Mouse (Mus musculus): ENCODE data around the gene Tceanc2. TPM values are rescaled to one million over a fixed set of nuclear protein-coding genes. Genes with fewer than 3 reads are reported as not detected.

Gene Tceanc2
- polyA plus RNA-seq, 1 experiment: 15.7 TPM

DNA sequence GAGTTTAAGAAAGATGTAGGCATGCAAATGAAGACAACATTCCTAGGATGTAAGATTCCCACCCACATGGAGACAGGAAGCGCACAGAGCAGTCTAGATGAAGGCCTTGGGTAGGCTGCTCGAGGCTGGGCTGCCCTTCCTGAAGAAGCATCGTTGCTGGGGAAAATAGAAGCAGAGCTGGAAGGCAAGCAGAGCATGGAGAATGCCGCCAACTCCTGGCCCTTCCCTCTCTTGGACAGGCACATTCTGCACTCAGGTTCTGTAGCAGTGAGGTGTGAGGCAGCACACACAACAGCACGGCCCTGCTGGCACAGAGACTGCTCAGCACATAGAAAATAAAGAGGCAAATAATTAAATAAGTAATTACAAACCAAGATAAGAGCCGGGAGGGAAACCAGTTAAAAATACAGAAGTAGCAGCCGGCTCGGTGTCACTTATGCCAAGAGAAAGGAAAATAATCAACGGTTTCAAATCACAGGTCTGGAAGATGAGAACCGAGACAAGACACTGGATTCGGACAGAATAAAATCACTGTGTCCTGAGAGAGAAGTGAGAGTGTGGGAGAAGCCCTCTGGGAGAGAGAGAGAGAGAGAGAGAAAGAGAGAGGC is 19.6 kb downstream of the Tceanc2 start:
- Histone ChIP-seq H3K9ac (ENCODE audit: low read depth, poor library complexity, severe bottlenecking) (no peak overlapping the region), H3K27me3 (ENCODE audit: control insufficient read depth, insufficient read depth, low read length, poor library complexity, severe bottlenecking) (no peaks in the 10 kb centered on the region), H3K36me3 (ENCODE audit: control insufficient read depth, insufficient read depth, low read length, poor library complexity, severe bottlenecking) (no peaks in the 10 kb centered on the region), H3K4me1 (ENCODE audit: control insufficient read depth, insufficient read depth, low read length) (peaks cover 4% of the 10 kb centered on the region), H3K9me3 (replicated peaks; ENCODE audit: control insufficient read depth, insufficient read depth, low read length, poor library complexity, severe bottlenecking) (no peaks in the 10 kb centered on the region), H3K27ac (ENCODE audit: insufficient read depth, low read length) (no peak overlapping the region), H3K4me3 (ENCODE audit: low read depth, low read length) (no peak overlapping the region)
- TF ChIP-seq CTCF (IDR thresholded peaks at IDR 0.05; ENCODE audit: low read depth, low read length) (no peak), EP300 (IDR thresholded peaks at IDR 0.05; ENCODE audit: insufficient read depth, low read depth, low read length) (no peak), POLR2A (IDR thresholded peaks at IDR 0.05; ENCODE audit: insufficient read depth, low read length) (no peak)

DNA sequence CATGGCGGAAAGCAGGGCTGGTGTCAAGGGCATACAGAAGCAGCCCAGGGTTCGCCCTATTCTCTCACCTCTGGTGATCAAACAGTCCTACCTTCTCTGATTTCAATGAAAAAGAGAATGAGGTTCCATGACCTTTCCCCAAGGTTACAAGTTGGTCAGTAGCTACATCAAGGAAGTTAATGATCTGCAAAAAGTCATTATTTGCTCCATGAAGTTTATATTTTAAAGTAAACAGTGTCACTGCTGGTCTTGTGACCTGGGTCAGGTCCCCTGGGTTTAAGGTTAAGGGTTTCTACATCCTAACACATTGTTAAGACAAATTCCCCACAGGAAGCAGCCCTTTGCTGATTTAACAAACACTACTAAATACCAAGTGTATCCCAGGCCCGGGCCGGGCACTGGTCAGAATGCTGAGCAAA is 21.9 kb downstream of the Tceanc2 start:
- Histone ChIP-seq H3K27ac (ENCODE audit: insufficient read depth, low read length) (no peak overlapping the region), H3K4me3 (ENCODE audit: low read depth, low read length) (no peak overlapping the region), H3K9ac (ENCODE audit: low read depth, poor library complexity, severe bottlenecking) (no peak overlapping the region), H3K27me3 (ENCODE audit: control insufficient read depth, insufficient read depth, low read length, poor library complexity, severe bottlenecking) (no peaks in the 10 kb centered on the region), H3K4me1 (ENCODE audit: control insufficient read depth, insufficient read depth, low read length) (peaks cover 4% of the 10 kb centered on the region), H3K36me3 (ENCODE audit: control insufficient read depth, insufficient read depth, low read length, poor library complexity, severe bottlenecking) (no peaks in the 10 kb centered on the region), H3K9me3 (replicated peaks; ENCODE audit: control insufficient read depth, insufficient read depth, low read length, poor library complexity, severe bottlenecking) (no peaks in the 10 kb centered on the region)
- TF ChIP-seq CTCF (IDR thresholded peaks at IDR 0.05; ENCODE audit: low read depth, low read length): no peak
- no peak for TF ChIP-seq EP300 (IDR thresholded peaks at IDR 0.05; ENCODE audit: insufficient read depth, low read depth, low read length)
- TF ChIP-seq POLR2A (IDR thresholded peaks at IDR 0.05; ENCODE audit: insufficient read depth, low read length): no peak

DNA sequence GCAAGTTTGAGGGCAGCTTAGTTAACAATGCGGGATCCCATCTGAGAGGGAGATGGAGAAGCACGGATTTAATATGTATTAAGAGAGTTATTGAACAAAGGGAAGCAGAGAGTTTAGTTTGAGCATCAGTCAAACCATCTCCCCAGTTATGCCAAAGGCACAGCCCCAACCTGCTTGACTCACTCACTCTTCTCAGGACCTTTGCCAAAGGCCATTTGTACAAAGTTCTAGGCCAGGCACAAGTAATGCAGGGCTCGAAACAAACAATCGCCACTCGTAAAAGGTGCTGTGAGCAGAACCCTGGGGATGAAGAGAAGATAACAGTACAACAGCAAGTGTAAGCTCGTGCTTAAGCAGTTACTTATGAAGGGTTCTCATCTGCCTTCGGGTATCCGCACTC is 26.3 kb downstream of the Tceanc2 start:
- TF ChIP-seq POLR2A (IDR thresholded peaks at IDR 0.05; ENCODE audit: insufficient read depth, low read length) (no peak), CTCF (IDR thresholded peaks at IDR 0.05; ENCODE audit: low read depth, low read length) (no peak), EP300 (IDR thresholded peaks at IDR 0.05; ENCODE audit: insufficient read depth, low read depth, low read length) (no peak)
- Histone ChIP-seq H3K9ac (ENCODE audit: low read depth, poor library complexity, severe bottlenecking) (no peak overlapping the region), H3K4me1 (ENCODE audit: control insufficient read depth, insufficient read depth, low read length) (peaks cover 4% of the 10 kb centered on the region), H3K9me3 (replicated peaks; ENCODE audit: control insufficient read depth, insufficient read depth, low read length, poor library complexity, severe bottlenecking) (0 out of 2 replicates have a peak, but pooled peaks cover 2% of the 10 kb centered on the region), H3K4me3 (ENCODE audit: low read depth, low read length) (no peak overlapping the region), H3K36me3 (ENCODE audit: control insufficient read depth, insufficient read depth, low read length, poor library complexity, severe bottlenecking) (no peaks in the 10 kb centered on the region), H3K27ac (ENCODE audit: insufficient read depth, low read length) (no peak overlapping the region), H3K27me3 (ENCODE audit: control insufficient read depth, insufficient read depth, low read length, poor library complexity, severe bottlenecking) (no peaks in the 10 kb centered on the region)

DNA sequence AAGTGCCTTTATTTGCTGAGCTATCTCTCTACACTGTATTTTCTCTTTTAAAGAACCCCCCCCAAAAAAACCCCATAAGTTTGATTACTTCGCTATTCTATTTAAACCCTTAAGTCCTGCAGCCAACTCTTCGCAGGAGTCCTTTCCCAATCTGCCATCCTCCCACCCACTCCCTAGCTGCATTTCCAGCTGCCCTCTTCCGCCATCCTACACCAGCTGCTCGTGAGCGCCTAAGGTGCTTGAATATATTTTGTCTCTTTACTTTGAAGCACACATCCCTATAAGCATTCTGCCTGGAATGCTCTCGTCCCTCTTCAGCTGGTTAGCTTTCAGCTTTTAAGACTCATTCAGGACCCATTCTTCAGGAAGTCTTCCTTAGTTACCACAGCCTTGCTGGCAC is 27.9 kb downstream of the Tceanc2 start:
- Histone ChIP-seq H3K9me3 (replicated peaks; ENCODE audit: control insufficient read depth, insufficient read depth, low read length, poor library complexity, severe bottlenecking) (0 out of 2 replicates have a peak, but pooled peaks cover 2% of the 10 kb centered on the region), H3K36me3 (ENCODE audit: control insufficient read depth, insufficient read depth, low read length, poor library complexity, severe bottlenecking) (no peaks in the 10 kb centered on the region), H3K27ac (ENCODE audit: insufficient read depth, low read length) (no peak overlapping the region), H3K27me3 (ENCODE audit: control insufficient read depth, insufficient read depth, low read length, poor library complexity, severe bottlenecking) (no peaks in the 10 kb centered on the region), H3K4me1 (ENCODE audit: control insufficient read depth, insufficient read depth, low read length) (no peaks in the 10 kb centered on the region), H3K9ac (ENCODE audit: low read depth, poor library complexity, severe bottlenecking) (no peak overlapping the region), H3K4me3 (ENCODE audit: low read depth, low read length) (no peak overlapping the region)
- TF ChIP-seq EP300 (IDR thresholded peaks at IDR 0.05; ENCODE audit: insufficient read depth, low read depth, low read length) (no peak), CTCF (IDR thresholded peaks at IDR 0.05; ENCODE audit: low read depth, low read length) (no peak), POLR2A (IDR thresholded peaks at IDR 0.05; ENCODE audit: insufficient read depth, low read length) (no peak)

DNA sequence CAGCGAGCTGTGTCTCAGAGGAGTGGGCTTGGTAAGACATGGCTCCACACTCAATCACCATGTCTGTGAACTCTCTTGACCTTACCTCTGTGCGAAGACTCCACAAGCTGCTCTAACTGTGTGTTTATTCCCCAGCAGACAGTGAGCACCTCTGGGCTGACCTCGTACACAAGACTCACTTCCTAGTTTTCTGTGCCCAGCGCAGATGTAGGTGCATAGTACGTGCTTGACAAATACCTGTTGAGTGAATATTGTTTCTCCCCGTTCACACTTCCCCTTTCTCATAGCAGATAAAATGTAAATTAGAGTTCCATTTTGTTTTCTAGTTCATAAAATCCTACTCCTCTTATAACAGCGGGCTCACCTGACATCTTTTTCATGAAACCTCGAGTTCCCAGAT is 35.4 kb downstream of the Tceanc2 start:
- H3K9ac ChIP-seq (ENCODE audit: low read depth, poor library complexity, severe bottlenecking): no peak overlapping the region
- H3K9me3 ChIP-seq (replicated peaks; ENCODE audit: control insufficient read depth, insufficient read depth, low read length, poor library complexity, severe bottlenecking): 0 out of 2 replicates have a peak, but pooled peaks cover 2% of the 10 kb centered on the region
- H3K4me1 ChIP-seq (ENCODE audit: control insufficient read depth, insufficient read depth, low read length): no peaks in the 10 kb centered on the region
- no peak for TF ChIP-seq POLR2A (IDR thresholded peaks at IDR 0.05; ENCODE audit: insufficient read depth, low read length)
- TF ChIP-seq EP300 (IDR thresholded peaks at IDR 0.05; ENCODE audit: insufficient read depth, low read depth, low read length): no peak
- TF ChIP-seq CTCF (IDR thresholded peaks at IDR 0.05; ENCODE audit: low read depth, low read length): no peak
- no peak overlapping the region for H3K4me3 ChIP-seq (ENCODE audit: low read depth, low read length)
- H3K36me3 ChIP-seq (ENCODE audit: control insufficient read depth, insufficient read depth, low read length, poor library complexity, severe bottlenecking): no peaks in the 10 kb centered on the region
- no peaks in the 10 kb centered on the region for H3K27me3 ChIP-seq (ENCODE audit: control insufficient read depth, insufficient read depth, low read length, poor library complexity, severe bottlenecking)
- H3K27ac ChIP-seq (ENCODE audit: insufficient read depth, low read length): no peak overlapping the region

DNA sequence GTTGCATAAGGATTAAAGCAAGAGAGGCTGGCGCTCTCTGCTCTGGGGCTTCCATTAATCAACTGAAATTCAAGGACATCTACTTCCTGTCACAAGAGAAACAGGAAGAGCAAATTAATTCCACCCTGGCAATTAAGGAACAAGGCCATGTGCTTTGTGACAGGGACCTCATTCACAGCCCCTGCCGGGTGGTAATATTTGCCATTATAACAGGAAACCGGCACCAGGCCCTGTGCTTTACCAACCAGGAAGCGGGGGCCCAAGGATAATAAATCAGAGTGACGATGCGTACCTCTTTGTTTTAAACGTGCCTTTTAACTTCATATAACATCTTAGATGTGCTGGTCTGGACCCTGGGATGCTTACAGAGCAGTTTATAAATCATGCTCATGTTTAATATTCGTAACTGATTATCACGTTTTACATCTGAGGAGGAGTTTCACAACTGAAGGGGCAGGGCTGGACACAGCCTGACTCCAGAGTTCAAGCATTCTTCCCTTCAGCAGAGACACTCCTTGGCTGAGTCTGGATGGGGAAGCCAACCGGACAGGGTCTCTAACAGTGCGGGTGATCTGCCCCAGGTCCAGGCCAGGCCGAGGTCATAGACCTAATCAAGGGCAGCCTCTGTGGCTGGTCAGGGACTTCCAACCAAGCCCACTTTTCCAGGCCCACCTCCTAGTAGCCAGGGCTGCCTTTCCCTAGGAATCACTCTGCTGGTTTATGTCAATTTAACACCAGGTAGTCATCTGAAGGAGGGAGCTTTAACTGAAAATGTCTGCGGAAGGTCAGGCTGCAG is 38.9 kb downstream of the Tceanc2 start:
- H3K4me3 ChIP-seq (ENCODE audit: low read depth, low read length): no peak overlapping the region
- H3K27ac ChIP-seq (ENCODE audit: insufficient read depth, low read length): no peak overlapping the region
- H3K36me3 ChIP-seq (ENCODE audit: control insufficient read depth, insufficient read depth, low read length, poor library complexity, severe bottlenecking): no peaks in the 10 kb centered on the region
- H3K9ac ChIP-seq (ENCODE audit: low read depth, poor library complexity, severe bottlenecking): no peak overlapping the region
- H3K4me1 ChIP-seq (ENCODE audit: control insufficient read depth, insufficient read depth, low read length): no peaks in the 10 kb centered on the region
- TF ChIP-seq EP300 (IDR thresholded peaks at IDR 0.05; ENCODE audit: insufficient read depth, low read depth, low read length): no peak
- TF ChIP-seq CTCF (IDR thresholded peaks at IDR 0.05; ENCODE audit: low read depth, low read length): no peak
- TF ChIP-seq POLR2A (IDR thresholded peaks at IDR 0.05; ENCODE audit: insufficient read depth, low read length): no peak
- no peaks in the 10 kb centered on the region for H3K9me3 ChIP-seq (replicated peaks; ENCODE audit: control insufficient read depth, insufficient read depth, low read length, poor library complexity, severe bottlenecking)
- no peaks in the 10 kb centered on the region for H3K27me3 ChIP-seq (ENCODE audit: control insufficient read depth, insufficient read depth, low read length, poor library complexity, severe bottlenecking)

Measured in ES-Bruce4 (cell line).